Mouse (Mus musculus) macrophage (primary cell): ENCODE data around the gene Dscaml1. TPM values are rescaled to one million over a fixed set of nuclear protein-coding genes. Genes with fewer than 3 reads are reported as not detected.

Experiments used
- H3K27ac ChIP-seq: fragments of 350-480 bp; formaldehyde crosslinking; 2 replicates; pipeline ENCODE4 v1.9.0; 2021
- H3K36me3 ChIP-seq: fragments of 350-480 bp; formaldehyde crosslinking; 2 replicates; pipeline ENCODE4 v1.9.0; 2021; ENCODE audit errors: inconsistent target
- H3K4me3 ChIP-seq: fragments of 350-480 bp; formaldehyde crosslinking; 2 replicates; pipeline ENCODE4 v1.9.0; 2021; ENCODE audit errors: inconsistent target
- H3K79me2 ChIP-seq: fragments of 350-480 bp; formaldehyde crosslinking; 2 replicates; pipeline ENCODE4 v1.9.0; 2021; ENCODE audit errors: inconsistent target
- WGBS: methylation state at CpG from one replicate; pipeline ENCODE4 v1.1.7; 2026; ENCODE audit warnings: inconsistent platforms; ENCODE audit not compliant: missing documents; 5-methylcytosine and 5-hydroxymethylcytosine counted together
- polyA plus RNA-seq: library from polyadenylated mRNA; stranded (reverse); fragments of 250-400 nt; gene quantifications from 3 replicates; pipeline ENCODE4 v1.2.4, GENCODE M21; 2018; ENCODE audit warnings: inconsistent platforms

The Dscaml1 gene
- polyA plus RNA-seq, 1 experiment from 2014 or later = 0.09 TPM

GRCm38 (mm10) chr9:45537649-45538048 lies 111.2 kb downstream of the Dscaml1 start:
- 88% methylated on average over 7 of the region's 7 CpGs for WGBS

GRCm38 (mm10) chr9:45539265-45540044 lies 113.0 kb downstream of the Dscaml1 start:
- WGBS = 93% methylated on average over 14 of the region's 14 CpGs
- Histone ChIP-seq H3K36me3 (no peaks in the 10 kb centered on the region), H3K4me3 (no peak overlapping the region), H3K27ac (no peak overlapping the region), H3K79me2 (no peaks in the 10 kb centered on the region)

More at GRCm38 (mm10) chr9:45537649-45538048, 111.2 kb downstream of the Dscaml1 start:
- Histone ChIP-seq H3K27ac (no peak overlapping the region), H3K79me2 (no peaks in the 10 kb centered on the region), H3K36me3 (no peaks in the 10 kb centered on the region), H3K4me3 (no peak overlapping the region)

- no peaks in the 10 kb centered on the region for H3K79me2 ChIP-seq
- no peak overlapping the region for H3K27ac ChIP-seq
- no peaks in the 10 kb centered on the region for H3K36me3 ChIP-seq
- WGBS = 75% methylated on average over 13 of the region's 13 CpGs
- H3K4me3 ChIP-seq = no peak overlapping the region
Observed at GRCm38 (mm10) chr9:45546024-45546638, 119.7 kb downstream of the Dscaml1 start.

- no peak overlapping the region for H3K27ac ChIP-seq
- H3K4me3 ChIP-seq = no peak overlapping the region
- H3K36me3 ChIP-seq = no peaks in the 10 kb centered on the region
- 8% methylated on average over 7 of the region's 7 CpGs for WGBS
- no peaks in the 10 kb centered on the region for H3K79me2 ChIP-seq
Observed at GRCm38 (mm10) chr9:45546902-45547578, 120.6 kb downstream of the Dscaml1 start.

- Histone ChIP-seq H3K4me3 (no peak overlapping the region), H3K79me2 (no peaks in the 10 kb centered on the region), H3K36me3 (no peaks in the 10 kb centered on the region), H3K27ac (no peak overlapping the region)
- WGBS = 73% methylated on average over 5 of the region's 5 CpGs
Observed at GRCm38 (mm10) chr9:45549796-45550195, 123.4 kb downstream of the Dscaml1 start.

- no peaks in the 10 kb centered on the region for H3K36me3 ChIP-seq
- no peaks in the 10 kb centered on the region for H3K79me2 ChIP-seq
- WGBS = 83% methylated on average over 6 of the region's 6 CpGs
- H3K4me3 ChIP-seq = no peak overlapping the region
- no peak overlapping the region for H3K27ac ChIP-seq
Observed at GRCm38 (mm10) chr9:45550210-45550609, 123.8 kb downstream of the Dscaml1 start.

GRCm38 (mm10) chr9:45550662-45551061 lies 124.2 kb downstream of the Dscaml1 start:
- no peak overlapping the region for H3K27ac ChIP-seq
- no peaks in the 10 kb centered on the region for H3K79me2 ChIP-seq
- H3K4me3 ChIP-seq = no peak overlapping the region
- no peaks in the 10 kb centered on the region for H3K36me3 ChIP-seq
- WGBS = 92% methylated on average over 4 of the region's 4 CpGs

GRCm38 (mm10) chr9:45555036-45555826 lies 128.8 kb downstream of the Dscaml1 start:
- 42% methylated on average over 17 of the region's 17 CpGs for WGBS

GRCm38 (mm10) chr9:45556882-45557281 lies 130.5 kb downstream of the Dscaml1 start:
- 69% methylated on average over 3 of the region's 3 CpGs for WGBS
- Histone ChIP-seq H3K4me3 (no peak overlapping the region), H3K27ac (no peak overlapping the region), H3K79me2 (no peaks in the 10 kb centered on the region), H3K36me3 (no peaks in the 10 kb centered on the region)

More at GRCm38 (mm10) chr9:45555036-45555826, 128.8 kb downstream of the Dscaml1 start:
- Histone ChIP-seq H3K4me3 (no peak overlapping the region), H3K79me2 (no peaks in the 10 kb centered on the region), H3K27ac (no peak overlapping the region), H3K36me3 (no peaks in the 10 kb centered on the region)

- Histone ChIP-seq H3K4me3 (no peak overlapping the region), H3K79me2 (no peaks in the 10 kb centered on the region), H3K27ac (no peak overlapping the region), H3K36me3 (no peaks in the 10 kb centered on the region)
- 89% methylated on average over 6 of the region's 6 CpGs for WGBS
Observed at GRCm38 (mm10) chr9:45560987-45561386, 134.6 kb downstream of the Dscaml1 start.

GRCm38 (mm10) chr9:45566843-45567578 lies 140.6 kb downstream of the Dscaml1 start:
- 78% methylated on average over 5 of the region's 5 CpGs for WGBS

GRCm38 (mm10) chr9:45569680-45570079 lies 143.3 kb downstream of the Dscaml1 start:
- no peak overlapping the region for H3K4me3 ChIP-seq
- H3K27ac ChIP-seq = no peak overlapping the region
- WGBS = 85% methylated on average over 3 of the region's 3 CpGs
- no peaks in the 10 kb centered on the region for H3K79me2 ChIP-seq
- no peaks in the 10 kb centered on the region for H3K36me3 ChIP-seq

More at GRCm38 (mm10) chr9:45566843-45567578, 140.6 kb downstream of the Dscaml1 start:
- Histone ChIP-seq H3K36me3 (no peaks in the 10 kb centered on the region), H3K4me3 (no peak overlapping the region), H3K79me2 (no peaks in the 10 kb centered on the region), H3K27ac (no peak overlapping the region)

GRCm38 (mm10) chr9:45570346-45570745 lies 143.9 kb downstream of the Dscaml1 start:
- no peak overlapping the region for H3K4me3 ChIP-seq
- H3K36me3 ChIP-seq = no peaks in the 10 kb centered on the region
- H3K27ac ChIP-seq = no peak overlapping the region
- 73% methylated on average over 5 of the region's 5 CpGs for WGBS
- H3K79me2 ChIP-seq = no peaks in the 10 kb centered on the region
